Mouse (Mus musculus) layer of hippocampus, postnatal 25 days (tissue): ENCODE measurements around the gene Gpnmb. TPM values are rescaled to one million over a fixed set of nuclear protein-coding genes. Genes with fewer than 3 reads are reported as not detected.

ENCODE experiments used
- DNase-seq, 2 experiments: peaks; one replicate each; pipeline ENCODE4 v3.0.0; 2022; ENCODE audit warnings: mixed read lengths in 2 of 2, low spot score in 1 of 2; ENCODE audit errors: extremely low spot score in 1 of 2
- total RNA-seq, 2 experiments: library from RNA; stranded (reverse); gene quantifications; 2 replicates each; pipeline ENCODE4 v1.2.3; 2021

Gpnmb gene
- total RNA-seq, 2 experiments from 2014 or later: 2.1 to 2.2 TPM

- no peak for DNase-seq
These were observed 58.6 kb downstream of the Gpnmb start for GRCm38 (mm10) chr6:49094968-49095367.

- no peak for DNase-seq
These were observed 60.1 kb downstream of the Gpnmb start for GRCm38 (mm10) chr6:49096421-49096820.

- DNase-seq: peak; percentile 37 to 40
These were observed 60.7 kb downstream of the Gpnmb start for GRCm38 (mm10) chr6:49096933-49097461.

GRCm38 (mm10) chr6:49097596-49098110 is 61.3 kb downstream of the Gpnmb start:
- no peak for DNase-seq

- DNase-seq: no peak
These were observed 62.7 kb downstream of the Gpnmb start for GRCm38 (mm10) chr6:49099086-49099485.

- no peak for DNase-seq
These were observed 70.6 kb downstream of the Gpnmb start for GRCm38 (mm10) chr6:49106746-49107500.

GRCm38 (mm10) chr6:49109196-49109595 is 72.8 kb downstream of the Gpnmb start:
- DNase-seq: no peak

- DNase-seq: no peak
These were observed 77.5 kb downstream of the Gpnmb start for GRCm38 (mm10) chr6:49113895-49114294.

GRCm38 (mm10) chr6:49114457-49114856 is 78.1 kb downstream of the Gpnmb start:
- no peak for DNase-seq

- DNase-seq: no peak
These were observed 79.2 kb downstream of the Gpnmb start for GRCm38 (mm10) chr6:49115550-49115949.

- no peak for DNase-seq
These were observed 79.9 kb downstream of the Gpnmb start for GRCm38 (mm10) chr6:49116241-49116640.

- DNase-seq: no peak
These were observed 82.1 kb downstream of the Gpnmb start for GRCm38 (mm10) chr6:49118446-49118845.

GRCm38 (mm10) chr6:49119462-49120135 is 83.3 kb downstream of the Gpnmb start:
- DNase-seq: no peak

GRCm38 (mm10) chr6:49120370-49120769 is 84.0 kb downstream of the Gpnmb start:
- DNase-seq: no peak

Other genes starting within 250 kb of the Gpnmb start
- 10 to 100 TPM; 22.8 to 26.9 TPM for gene Tmem176a, start 195.6 kb upstream of the Gpnmb start, total RNA-seq
- gene Tmem176b, start 195.1 kb upstream of the Gpnmb start, total RNA-seq: 10 to 100 TPM; 54.9 to 64.9 TPM
- gene Aoc1, start 163.7 kb upstream of the Gpnmb start, total RNA-seq: not detected
- not detected for gene 1600015I10Rik, start 106.7 kb upstream of the Gpnmb start, total RNA-seq
- gene Doxl2, start 61.6 kb upstream of the Gpnmb start, total RNA-seq: not detected
- not detected for gene Svs1, start 49.7 kb upstream of the Gpnmb start, total RNA-seq
- 10 to 100 TPM; 22.8 to 28.3 TPM for gene Malsu1, start 37.2 kb downstream of the Gpnmb start, total RNA-seq
- under 1 TPM in 1 of 2 experiments, not detected in 1; 0.27 TPM for gene Igf2bp3, start 178.4 kb downstream of the Gpnmb start, total RNA-seq
- gene Tra2a, start 227.5 kb downstream of the Gpnmb start, total RNA-seq: 10 to 100 TPM; 73.6 to 78.1 TPM